Mouse (Mus musculus): Measurements from ENCODE around the gene Casd1.
"Not testable (repeated sequence)": the region's sequence is repeated elsewhere in the genome, so short reads cannot be mapped to it uniquely, and the experiment has no call there.

The Casd1 gene

DNA sequence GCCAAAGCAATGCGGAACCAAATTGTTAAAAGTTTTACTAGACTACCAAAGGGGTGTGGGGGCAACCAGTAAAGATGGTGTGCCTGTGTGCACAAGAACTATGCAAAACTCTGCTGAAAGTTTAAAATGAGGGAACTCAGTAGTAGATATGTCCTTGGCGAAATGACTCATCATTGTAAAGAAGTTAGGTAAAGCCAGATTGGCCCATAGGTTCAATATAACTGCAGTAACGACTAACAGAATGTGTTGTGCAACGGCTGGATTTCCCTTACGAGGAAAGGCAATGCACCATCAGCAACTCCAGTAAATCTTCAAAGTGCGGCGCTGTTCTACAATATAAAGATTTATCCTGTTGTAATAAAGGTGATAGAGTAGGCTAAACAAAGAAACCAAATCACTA, 11.8 kb downstream of the Casd1 start:
- no peak for DNase-seq (ENCODE audit: low spot score)

DNA sequence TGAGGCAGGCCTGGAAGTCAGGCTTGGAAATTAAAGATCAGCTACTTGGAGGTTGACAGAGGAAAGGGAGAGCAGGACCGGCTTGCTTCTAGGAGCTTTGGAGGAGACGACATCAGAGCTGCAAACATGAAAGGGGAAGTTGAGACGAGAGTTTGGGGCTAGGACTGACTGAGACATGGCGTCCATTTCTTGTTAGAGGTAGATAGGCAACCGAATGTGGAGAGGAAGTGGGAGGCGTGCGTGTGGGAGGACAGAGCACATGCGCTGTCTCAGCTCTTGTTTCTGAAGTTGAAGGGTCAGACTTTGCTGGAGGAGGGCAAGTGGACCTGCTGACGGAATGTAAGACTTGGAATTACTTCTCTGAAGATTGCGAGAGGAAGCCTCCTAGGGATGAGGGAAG, 17.3 kb downstream of the Casd1 start:
- DNase-seq (ENCODE audit: low spot score): no peak

DNA sequence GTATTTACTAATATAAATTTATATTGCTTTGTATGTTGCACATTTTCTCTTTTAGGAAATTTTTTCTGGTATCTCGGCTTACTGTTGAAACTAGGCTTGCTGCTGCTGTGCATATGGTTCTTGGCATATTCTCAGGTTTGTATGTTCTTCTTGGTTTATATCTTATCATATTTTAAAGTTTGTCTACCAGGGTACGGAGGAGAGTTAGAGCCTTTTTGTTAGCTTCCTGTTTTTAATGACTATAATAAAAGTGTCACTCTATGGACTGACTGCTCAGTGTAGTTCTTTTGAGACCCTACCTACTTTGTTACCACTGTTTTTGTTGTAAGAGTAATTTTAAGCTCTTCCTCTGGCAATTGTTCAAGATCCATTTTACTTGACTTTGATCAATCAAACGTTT, 30.8 kb downstream of the Casd1 start:
- no peak for DNase-seq (ENCODE audit: low spot score)

DNA sequence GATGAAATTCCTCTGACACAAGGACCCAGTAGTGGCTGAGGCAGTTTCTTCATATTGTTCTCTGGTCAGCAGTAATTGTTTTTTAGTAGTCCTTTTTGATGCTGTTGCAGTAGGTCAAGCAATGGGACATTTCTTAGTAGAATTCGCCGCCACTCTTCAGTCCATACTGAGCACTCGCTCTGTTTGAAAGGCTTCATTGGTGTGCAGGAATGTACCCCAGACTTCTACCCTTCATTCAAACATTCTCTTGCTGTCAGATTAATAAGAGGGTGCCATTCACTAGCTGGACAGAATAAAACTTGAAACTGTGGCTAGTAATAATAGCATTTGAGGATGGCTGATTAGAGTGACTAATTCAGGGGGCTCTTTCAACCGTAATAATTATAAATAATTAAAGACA, 32.5 kb downstream of the Casd1 start:
- DNase-seq (ENCODE audit: low spot score): no peak

DNA sequence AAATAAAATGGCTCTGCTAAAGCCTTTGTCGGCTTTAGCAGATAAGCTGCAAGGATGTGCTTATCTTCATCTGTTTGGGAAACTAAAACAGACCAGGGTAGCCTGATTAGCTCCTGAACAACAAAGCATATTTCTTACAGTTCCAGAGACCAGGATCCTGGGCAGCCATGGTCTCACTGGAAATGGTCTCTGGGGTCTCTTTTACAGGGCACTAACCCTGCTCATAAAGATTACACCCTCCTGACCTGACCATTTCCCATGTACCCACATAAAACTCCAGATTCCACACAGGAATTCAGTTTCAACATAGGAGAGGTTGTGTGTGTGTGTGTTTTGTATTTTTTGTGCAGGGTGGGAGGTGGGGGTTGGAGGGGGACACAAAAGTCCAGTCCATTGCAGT, 34.2 kb downstream of the Casd1 start:
- DNase-seq (ENCODE audit: low spot score): peak; percentile 56

DNA sequence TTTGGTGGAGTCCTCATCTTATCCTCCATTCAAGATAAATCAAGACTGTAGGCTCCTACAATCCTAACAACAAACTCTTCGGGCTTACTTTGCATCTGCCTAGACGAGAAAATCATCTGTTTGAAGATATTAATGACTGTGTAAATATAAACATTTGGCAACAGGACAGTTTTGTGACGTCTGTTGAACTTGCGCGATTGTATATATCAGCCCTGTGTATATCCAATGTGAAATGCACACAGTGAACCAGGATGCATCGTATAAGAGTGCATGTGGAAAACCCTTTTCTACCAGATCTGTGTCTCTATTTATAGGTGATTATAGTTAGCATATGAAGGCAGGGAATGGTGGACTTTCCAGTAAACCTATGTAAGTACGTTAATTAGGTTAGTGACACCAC, 41.4 kb downstream of the Casd1 start:
- no peak for DNase-seq (ENCODE audit: low spot score)

DNA sequence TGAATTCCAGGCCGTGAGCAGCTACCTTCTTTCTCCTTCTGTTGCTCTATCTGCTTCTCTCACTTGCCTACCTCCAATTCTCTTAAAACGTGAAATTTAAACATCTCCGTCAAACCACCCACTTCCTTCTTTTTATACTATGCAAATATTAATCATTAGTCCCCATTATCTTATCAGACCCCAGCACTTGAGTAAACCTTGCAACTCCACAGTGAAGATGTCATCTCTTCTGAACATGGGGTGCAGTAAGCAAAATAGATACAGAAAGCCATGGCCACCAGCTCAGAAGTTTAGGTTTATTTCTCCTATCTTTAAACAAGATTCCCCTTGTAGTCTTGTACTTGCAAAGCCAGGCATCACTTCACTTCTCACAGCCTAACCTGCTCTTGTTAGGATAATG, 46.7 kb downstream of the Casd1 start:
- DNase-seq (ENCODE audit: low spot score): no peak

DNA sequence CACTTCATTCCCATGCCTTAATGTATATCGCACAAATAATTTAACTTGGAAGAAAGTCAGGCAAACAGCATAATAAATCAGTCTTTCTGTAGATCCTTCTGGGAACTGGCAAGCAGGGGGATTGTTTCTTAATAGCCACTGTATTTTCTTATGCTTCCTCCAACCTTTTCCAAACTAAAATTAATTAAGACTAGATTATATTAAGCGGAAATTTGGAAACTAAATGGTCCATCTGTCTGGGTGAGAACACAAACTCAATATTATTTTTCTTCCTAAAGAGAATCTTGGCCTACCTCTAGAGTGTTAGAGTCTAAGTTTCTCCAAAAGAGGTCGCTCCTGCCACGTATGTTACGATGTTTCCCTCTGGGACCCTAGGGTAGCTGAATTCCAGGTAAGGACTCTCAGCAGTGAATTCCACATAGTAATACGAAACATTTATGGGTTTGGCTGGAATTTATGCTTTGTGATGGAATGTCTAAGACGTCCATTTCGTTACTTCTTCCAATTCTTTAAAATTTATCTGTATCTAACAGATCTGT, 52.0 kb downstream of the Casd1 start:
- DNase-seq (ENCODE audit: low spot score): no peak

DNA sequence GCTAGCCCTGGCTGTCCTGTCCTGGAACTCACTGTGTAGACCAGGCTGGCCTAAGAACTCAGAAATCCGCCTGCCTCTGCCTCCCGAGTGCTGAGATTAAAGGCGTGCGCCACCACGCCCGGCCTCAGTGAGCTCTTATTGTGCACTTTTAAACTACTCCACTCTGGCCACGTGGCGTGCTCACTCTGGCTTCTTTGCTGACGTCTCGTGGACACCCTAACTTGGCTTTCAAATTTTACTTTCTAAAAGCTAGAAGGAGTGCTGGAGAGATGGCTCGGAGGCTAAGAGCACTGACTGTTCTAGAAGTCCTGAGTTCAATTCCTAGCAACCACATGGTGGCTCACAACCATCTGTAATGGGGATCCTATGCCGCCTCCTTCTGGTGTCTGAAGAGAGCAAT, 53.1 kb downstream of the Casd1 start:
- DNase-seq (ENCODE audit: low spot score): not testable (repeated sequence)

DNA sequence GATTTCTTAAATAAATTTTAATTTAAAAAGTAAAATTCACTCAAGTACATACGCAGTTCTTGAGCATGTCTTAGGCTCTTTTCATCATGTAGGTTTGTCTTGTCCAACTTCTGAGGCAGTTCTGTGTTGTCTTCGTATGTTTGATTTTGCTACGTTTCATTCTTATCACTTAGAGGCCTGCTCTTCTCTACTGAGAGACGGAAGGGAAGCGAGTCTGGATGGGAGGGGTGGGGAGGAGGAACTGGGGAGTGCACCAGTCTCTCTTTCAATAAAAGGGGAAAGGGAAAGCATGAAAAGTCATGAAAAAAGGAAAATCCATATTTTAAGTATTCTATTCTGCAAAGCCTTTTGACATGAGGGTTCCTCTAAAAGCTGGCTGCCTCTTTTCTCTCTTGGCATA, 54.8 kb downstream of the Casd1 start:
- no peak for DNase-seq (ENCODE audit: low spot score)

DNA sequence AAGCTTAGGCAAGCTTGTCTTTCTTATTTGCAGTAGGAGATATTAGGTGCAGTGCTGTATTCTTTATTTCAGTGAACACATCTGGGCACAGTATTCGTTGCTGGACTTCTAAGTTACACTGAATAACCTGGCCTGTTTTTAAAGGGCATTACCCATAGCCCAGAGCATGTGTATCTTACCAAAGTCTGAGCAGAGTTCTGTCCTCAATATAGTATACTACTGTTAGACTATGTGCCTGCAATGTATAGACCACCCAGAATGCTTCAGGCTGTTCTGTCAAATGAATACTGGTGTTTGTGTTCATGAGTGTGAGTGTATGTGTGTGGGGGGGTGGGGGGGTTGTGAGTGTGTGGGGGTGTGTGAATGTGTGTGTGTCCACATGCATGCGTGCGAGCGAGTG, 55.3 kb downstream of the Casd1 start:
- no peak for DNase-seq (ENCODE audit: low spot score)

DNA sequence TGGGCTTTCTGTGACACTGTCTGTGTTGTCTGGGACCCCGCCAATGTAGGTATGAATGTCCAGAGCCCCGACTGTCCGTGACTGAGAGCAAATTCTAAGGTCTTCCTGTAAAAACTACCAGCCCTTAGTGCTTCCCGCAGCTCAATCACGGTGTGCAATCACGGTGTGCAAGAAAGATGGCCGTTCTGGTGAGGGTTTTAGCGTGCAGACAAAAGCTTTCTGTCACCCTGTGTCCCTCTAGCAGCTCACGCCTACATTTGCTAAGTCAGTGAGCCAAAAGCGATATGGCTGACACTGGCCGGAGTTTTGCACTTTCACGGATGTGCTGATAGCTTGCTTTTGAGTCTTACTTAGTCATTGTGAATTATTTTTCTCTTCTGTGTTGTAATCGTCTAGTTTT, 58.2 kb downstream of the Casd1 start:
- no peak for DNase-seq (ENCODE audit: low spot score)

DNA sequence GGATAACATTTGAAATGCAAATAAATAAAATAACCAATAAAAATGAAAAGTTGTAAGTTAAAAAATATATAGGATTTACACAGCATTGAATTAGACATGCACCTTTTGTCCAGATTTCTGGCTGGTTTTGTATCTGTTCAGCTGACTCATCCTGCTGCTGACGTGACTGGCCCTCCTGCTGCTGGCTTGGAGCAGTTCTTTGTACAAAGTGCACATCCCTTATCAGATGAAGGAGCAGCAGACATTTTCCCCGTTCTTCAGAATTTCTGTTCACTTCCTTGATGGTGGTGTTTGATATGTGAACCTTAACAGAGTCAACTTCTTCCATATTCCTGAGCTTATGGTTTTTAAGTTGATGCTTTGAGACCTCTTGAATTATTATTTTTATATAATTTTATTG, 62.9 kb downstream of the Casd1 start:
- DNase-seq (ENCODE audit: low spot score): peak; percentile 50

DNA sequence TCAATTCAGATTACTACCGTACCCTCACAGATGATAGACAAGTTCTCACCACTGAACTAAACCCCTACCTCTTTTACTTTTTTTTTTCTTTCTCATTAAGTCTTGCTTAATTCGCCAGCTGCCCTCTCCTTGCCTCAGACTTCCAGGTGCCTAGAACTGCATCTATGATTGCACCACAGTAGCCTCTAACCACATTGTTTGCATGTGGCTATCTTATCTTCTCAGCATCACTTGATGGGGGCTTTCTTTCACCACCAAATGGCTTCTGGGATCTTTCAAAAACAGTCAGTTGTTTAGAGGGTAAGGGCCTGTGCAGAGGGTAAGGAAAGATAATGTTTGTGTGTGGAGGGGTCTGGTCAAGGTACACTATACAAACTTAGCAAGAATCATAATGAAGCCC, 63.7 kb downstream of the Casd1 start:
- peak; percentile 61 for DNase-seq (ENCODE audit: low spot score)

DNA sequence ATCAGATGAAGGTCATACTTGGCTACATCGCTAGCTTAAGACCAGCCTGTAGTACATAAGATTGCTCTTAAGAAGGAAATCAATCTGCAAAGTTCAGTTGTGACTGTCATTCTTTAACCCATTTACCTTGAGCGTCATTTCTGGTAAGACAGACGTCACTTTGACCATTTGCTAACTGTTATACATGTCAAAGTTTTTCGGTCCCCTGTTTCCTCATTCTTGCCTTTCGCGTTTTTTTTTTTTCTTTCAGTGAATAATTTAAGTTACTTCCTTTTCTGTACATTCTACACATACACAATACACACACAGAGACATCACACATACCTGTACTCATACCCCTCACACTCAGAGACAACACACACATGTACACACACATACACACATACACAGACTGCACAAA, 64.5 kb downstream of the Casd1 start:
- no peak for DNase-seq (ENCODE audit: low spot score)

DNA sequence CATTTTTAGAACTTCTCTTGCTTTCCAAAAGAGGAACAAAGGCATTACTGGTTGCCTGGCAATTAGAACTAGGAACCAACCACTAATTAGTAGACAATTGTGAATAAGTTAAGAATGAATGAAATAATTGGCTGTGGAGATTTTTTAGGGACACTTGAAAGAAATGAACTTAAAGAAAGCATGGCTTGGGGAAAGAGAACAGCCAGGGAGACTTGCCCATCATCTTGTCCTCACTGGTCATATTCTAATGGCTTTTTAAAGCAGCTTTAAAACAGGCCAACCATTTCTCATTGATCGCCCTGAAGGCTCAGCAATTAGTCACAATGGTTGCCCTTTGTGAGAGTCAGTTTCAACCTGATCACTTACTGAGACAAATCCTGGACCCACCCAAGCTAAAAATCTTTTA, 76.7 kb downstream of the Casd1 start:
- no peak for DNase-seq (ENCODE audit: low spot score)

DNA sequence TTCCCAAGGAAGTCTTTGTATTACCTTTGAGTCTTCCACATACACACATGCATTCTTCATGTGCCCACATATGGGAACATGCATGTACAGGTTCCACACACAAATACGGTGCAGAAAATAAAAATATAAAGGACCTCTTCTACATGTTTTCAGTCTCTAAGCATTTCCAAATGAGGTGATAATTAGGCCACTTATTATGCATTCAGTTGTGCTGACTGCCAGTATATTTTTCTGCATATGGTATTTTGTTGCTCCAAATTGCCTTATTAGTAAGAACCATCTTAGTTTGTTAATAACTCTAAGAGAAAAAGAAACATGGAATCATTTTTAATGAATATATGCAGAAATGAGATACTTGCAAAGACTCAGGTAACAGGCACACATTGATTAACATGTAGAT, 79.3 kb downstream of the Casd1 start:
- DNase-seq (ENCODE audit: low spot score): no peak

DNA sequence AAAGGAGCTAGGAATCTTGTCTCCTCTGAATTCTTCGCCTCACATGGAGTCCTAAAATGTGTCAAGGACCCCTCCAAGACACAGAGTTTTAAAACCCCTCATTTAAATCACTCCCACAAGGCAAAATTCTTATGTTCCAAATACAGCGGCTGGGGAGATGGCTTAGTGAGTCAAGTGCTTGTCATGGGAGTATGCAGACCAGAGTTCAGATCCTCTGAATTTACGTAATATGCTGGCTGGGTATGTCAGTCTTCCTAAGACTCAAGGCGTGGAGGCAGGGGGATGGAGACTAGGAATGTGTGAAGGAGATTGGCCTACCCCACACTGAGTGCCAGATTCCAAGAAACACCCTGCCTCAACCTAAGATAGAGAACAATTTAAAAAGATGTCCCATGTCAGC, 79.9 kb downstream of the Casd1 start:
- DNase-seq (ENCODE audit: low spot score): no peak

DNA sequence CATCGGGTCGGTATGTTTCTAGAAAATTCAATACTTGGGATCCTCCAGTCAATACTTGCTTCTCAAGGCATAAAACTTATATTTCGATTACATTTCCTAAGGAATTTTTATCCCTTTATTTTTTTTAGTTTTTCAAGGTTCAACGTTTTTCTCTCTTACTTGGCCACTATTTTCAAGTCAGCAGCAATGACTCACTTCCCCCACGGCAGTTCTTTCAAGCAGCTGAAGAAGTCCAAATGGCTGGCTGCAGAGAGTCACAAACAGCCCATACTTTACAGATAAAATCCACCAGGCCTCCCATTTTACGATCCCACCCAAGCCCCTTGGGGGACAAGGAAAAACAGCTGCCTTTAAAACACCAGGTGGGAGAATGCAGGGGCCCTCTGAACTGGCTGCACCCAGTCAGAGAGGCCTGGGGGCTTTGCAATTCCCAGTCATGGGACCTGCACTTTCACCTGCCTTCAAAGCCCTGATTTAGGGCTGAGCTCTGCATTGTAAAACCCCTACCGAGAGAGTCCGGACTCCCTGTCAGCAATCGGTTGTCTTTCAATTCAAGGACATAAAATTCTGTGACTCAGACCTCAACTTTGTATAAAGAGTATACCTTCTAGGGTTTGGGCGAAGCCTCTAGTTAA, 84.2 kb downstream of the Casd1 start:
- no peak for DNase-seq (ENCODE audit: low spot score)

DNA sequence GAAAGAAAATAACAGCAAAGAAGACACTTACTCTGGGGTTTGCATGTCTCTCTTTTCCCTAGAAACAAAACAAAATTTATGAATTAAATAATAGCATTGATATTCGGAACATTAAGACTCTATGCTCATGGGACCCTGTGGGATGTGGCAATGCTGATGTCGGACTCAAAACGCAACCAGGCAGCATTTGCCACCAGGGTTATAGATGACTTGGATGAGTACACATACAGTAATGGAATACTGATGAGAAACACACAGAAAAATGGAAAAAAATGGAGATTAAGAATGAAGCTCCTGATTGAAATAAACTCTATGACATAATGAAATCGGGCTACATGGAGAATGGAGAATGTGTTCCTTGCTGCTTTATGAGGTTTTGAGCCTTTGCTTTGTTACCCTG, 89.8 kb downstream of the Casd1 start:
- DNase-seq (ENCODE audit: low spot score): no peak
